Mouse (Mus musculus): ENCODE results near the gene Ctsq. TPM values are rescaled to one million over a fixed set of nuclear protein-coding genes. Genes with fewer than 3 reads are reported as not detected.

The Ctsq gene
- 0.06 TPM in 1 of 2 replicates, not detected in the other for polyA plus RNA-seq (2012; rRNA removed)

DNA sequence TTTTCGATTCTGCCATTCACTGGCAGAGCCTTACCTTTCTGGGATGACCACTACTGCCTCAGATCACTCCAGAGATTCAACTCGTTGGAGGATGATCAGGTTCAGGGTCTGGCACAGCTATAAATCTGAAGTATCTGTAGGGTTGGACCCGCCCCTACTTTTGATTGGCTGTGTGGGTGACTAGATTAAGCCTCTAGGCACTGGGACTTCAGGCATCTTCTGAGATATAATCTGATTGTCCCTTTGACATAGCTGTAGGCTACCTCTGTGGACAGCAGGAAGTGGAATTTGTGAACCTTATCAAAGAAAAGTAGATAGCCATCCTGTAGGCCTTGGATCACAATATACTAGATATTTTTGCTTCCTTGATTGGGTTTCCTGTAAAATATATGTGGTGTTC lies at the start of gene Ctsq:
Ctsq (minus strand) TSS at position 101 of the 400 bp plus-strand sequence.

GRCm38 (mm10) chr13:61005859-61006258 lies 34.6 kb downstream of the Ctsq start, which contains the start of gene Ctsj:
Ctsj (minus strand) TSS chr13:61005959.

Other genes starting within 250 kb of the Ctsq start
- not detected in 2 replicates for gene Ctsll3, start 237.8 kb downstream of the Ctsq start, polyA plus RNA-seq (2012; rRNA removed)
- 0.15 TPM in 1 of 2 replicates, not detected in the other for gene 4930486L24Rik, start 176.2 kb downstream of the Ctsq start, polyA plus RNA-seq (2012; rRNA removed)
- gene Gm49392, start 143.7 kb downstream of the Ctsq start, polyA plus RNA-seq (2012; rRNA removed): 0.16 TPM in 1 of 2 replicates, not detected in the other
- gene Ctla2b, start 143.2 kb downstream of the Ctsq start, polyA plus RNA-seq (2012; rRNA removed): 3.3 and 4.1 TPM in 2 replicates
- gene Tpbpb, start 135.8 kb downstream of the Ctsq start, polyA plus RNA-seq (2012; rRNA removed): 1.0 TPM in 1 of 2 replicates, not detected in the other
- gene Gm49393, start 105.0 kb downstream of the Ctsq start, polyA plus RNA-seq (2012; rRNA removed): not detected in 2 replicates
- 2.3 and 3.2 TPM in 2 replicates for gene Gm49391, start 104.1 kb downstream of the Ctsq start, polyA plus RNA-seq (2012; rRNA removed)
- 15.8 and 17.6 TPM in 2 replicates for gene Ctla2a, start 104.0 kb downstream of the Ctsq start, polyA plus RNA-seq (2012; rRNA removed)
- gene Tpbpa, start 98.6 kb downstream of the Ctsq start, polyA plus RNA-seq (2012; rRNA removed): 0.17 and 1.4 TPM in 2 replicates
- 0.09 TPM in 1 of 2 replicates, not detected in the other for gene Ctsj, start 34.7 kb downstream of the Ctsq start, polyA plus RNA-seq (2012; rRNA removed)
- gene Ctsr, start 123.6 kb upstream of the Ctsq start, polyA plus RNA-seq (2012; rRNA removed): not detected in 2 replicates
- not detected in 2 replicates for gene Cts6, start 162.8 kb upstream of the Ctsq start, polyA plus RNA-seq (2012; rRNA removed)
- gene Cts8, start 214.7 kb upstream of the Ctsq start, polyA plus RNA-seq (2012; rRNA removed): not detected in 2 replicates
- gene Gm49398, start 248.2 kb upstream of the Ctsq start, polyA plus RNA-seq (2012; rRNA removed): not detected in 2 replicates